Mouse (Mus musculus) lung, postnatal 0 days (tissue): ENCODE measurements around the gene Cirbp.

Experiments used
- CTCF ChIP-seq: IDR thresholded peaks from 2 replicates; pipeline ENCODE4 v1.5.1; 2016; ENCODE audit warnings: antibody characterized with exemption, mild to moderate bottlenecking
- EP300 ChIP-seq: IDR thresholded peaks from 2 replicates; pipeline ENCODE4 v1.6.1; 2016; ENCODE audit warnings: antibody characterized with exemption, mild to moderate bottlenecking, control low read depth

DNA sequence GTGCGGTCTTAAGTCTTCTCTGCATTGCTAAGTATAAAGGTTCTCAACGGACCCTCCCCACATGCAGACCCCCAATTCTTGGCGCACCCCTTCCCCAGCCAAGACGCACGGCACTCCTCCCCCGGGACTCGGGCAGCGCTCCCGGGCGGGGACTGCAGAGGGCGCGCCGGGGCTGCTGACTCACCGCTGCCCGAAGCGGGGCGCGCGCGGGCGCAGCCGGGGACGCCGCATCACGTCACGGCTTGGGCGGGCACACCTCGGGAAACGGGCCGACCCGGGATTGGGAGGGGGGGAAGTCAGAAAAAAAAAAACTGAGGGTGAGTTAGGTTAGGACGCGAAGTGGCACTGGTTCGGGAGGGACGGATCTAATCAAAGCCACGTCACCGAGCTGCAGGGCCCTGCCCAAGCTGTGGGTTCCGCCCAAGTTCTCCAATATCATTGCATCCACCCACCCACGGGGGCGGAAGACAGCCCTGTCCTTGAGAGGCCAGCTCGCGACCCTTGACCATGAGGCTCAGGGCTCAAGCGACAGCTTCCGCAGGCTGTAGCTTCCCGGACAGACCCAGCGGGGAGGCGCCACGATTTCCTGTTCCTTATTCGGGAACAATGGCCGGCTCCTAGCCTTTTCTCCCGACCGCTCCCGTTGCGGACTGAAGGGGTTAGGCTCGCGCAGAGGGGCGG lies 17.0 kb upstream of the Cirbp start:
- TF ChIP-seq EP300 (no peak; the same call in 1 of the 2 replicates), CTCF (peak; percentile 79)
